Mouse (Mus musculus): Measurements from ENCODE around the gene Olfr796. TPM values are rescaled to one million over a fixed set of nuclear protein-coding genes. Genes with fewer than 3 reads are reported as not detected.
A peak's percentile ranks its signal among the peaks of the same experiment; 100 is the strongest.

The Olfr796 gene
- polyA plus RNA-seq (2016; fragmentation: Nextera tagmentation; extraction: Ambion mirVana): not detected in 2 replicates

- 94% methylated on average over 1 of the region's 1 CpGs for WGBS
- ATAC-seq (ENCODE audit: low FRiP score): no peak
- H3K27me3 ChIP-seq: no peaks in the 10 kb centered on the region
- no peak within 1 kb of the TSS for H3K27ac ChIP-seq
- no peaks in the 10 kb centered on the region for H3K9me3 ChIP-seq
- H3K4me3 ChIP-seq (replicated peaks): no peak within 1 kb of the TSS
- H3K36me3 ChIP-seq (replicated peaks): no peaks in the 10 kb centered on the region
- no peaks in the 10 kb centered on the region for H3K4me1 ChIP-seq
- no peak within 1 kb of the TSS for H3K4me2 ChIP-seq
- H3K9ac ChIP-seq: no peak within 1 kb of the TSS
These were observed at the start of gene Olfr796 for GRCm38 (mm10) chr10:129612470-129612869. Gene Olfr796, minus strand, starts transcription at chr10:129612570.

GRCm38 (mm10) chr10:129657394-129657793 is 45.0 kb upstream of the Olfr796 start, which contains the start of gene Olfr800:
Gene Olfr800, plus strand, starts transcription at chr10:129657694.
- H3K9ac ChIP-seq: no peak within 1 kb of the TSS
- H3K27ac ChIP-seq: no peak within 1 kb of the TSS
- no peak within 1 kb of the TSS for H3K4me3 ChIP-seq (replicated peaks)
- no peaks in the 10 kb centered on the region for H3K9me3 ChIP-seq
- H3K36me3 ChIP-seq (replicated peaks): no peaks in the 10 kb centered on the region
- ATAC-seq (ENCODE audit: low FRiP score): no peak
- no peaks in the 10 kb centered on the region for H3K27me3 ChIP-seq
- H3K4me2 ChIP-seq: no peak within 1 kb of the TSS
- no peaks in the 10 kb centered on the region for H3K4me1 ChIP-seq

DNA sequence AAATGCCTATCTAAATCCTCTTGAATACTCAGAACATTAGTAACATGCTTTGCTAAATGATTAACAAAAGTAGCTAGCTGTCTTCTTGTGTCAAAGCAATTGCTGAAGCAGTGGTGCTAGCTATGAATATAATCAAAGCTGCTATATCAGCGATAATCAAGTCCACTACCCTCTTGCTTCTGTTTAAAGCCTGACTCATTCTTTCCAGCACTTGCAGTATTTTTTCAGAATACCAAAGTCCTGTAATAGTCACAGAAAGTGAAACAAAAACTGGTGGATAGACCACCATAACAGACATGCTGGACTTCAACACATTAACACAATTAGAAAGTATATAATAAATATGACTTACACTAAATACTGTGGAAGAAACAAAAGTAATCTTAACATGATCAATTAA is 39.4 kb upstream of the Olfr796 start:
- no peaks in the 10 kb centered on the region for H3K36me3 ChIP-seq (replicated peaks)
- 86% methylated on average over 1 of the region's 1 CpGs for WGBS
- no peak overlapping the region for H3K9ac ChIP-seq
- no peak overlapping the region for H3K4me3 ChIP-seq (replicated peaks)
- H3K4me1 ChIP-seq: no peaks in the 10 kb centered on the region
- no peaks in the 10 kb centered on the region for H3K27me3 ChIP-seq
- no peaks in the 10 kb centered on the region for H3K9me3 ChIP-seq
- no peak overlapping the region for H3K4me2 ChIP-seq
- H3K27ac ChIP-seq: no peak overlapping the region
- no peak for ATAC-seq (ENCODE audit: low FRiP score)

- H3K4me1 ChIP-seq: no peaks in the 10 kb centered on the region
- H3K27me3 ChIP-seq: no peaks in the 10 kb centered on the region
- WGBS: 51% methylated on average over 1 of the region's 1 CpGs
- no peaks in the 10 kb centered on the region for H3K9me3 ChIP-seq
- no peak within 1 kb of the TSS for H3K4me2 ChIP-seq
- H3K9ac ChIP-seq: no peak within 1 kb of the TSS
- no peak for ATAC-seq (ENCODE audit: low FRiP score)
- H3K4me3 ChIP-seq (replicated peaks): no peak within 1 kb of the TSS
- no peak within 1 kb of the TSS for H3K27ac ChIP-seq
- no peaks in the 10 kb centered on the region for H3K36me3 ChIP-seq (replicated peaks)
These were observed 24.8 kb upstream of the Olfr796 start, which contains the start of gene Olfr799 for GRCm38 (mm10) chr10:129637184-129637583. Gene Olfr799, plus strand, starts transcription at chr10:129637484.

GRCm38 (mm10) chr10:129627834-129628233 is 15.5 kb upstream of the Olfr796 start, which contains the start of gene Olfr798:
Gene Olfr798, minus strand, starts transcription at chr10:129627934.
- H3K9me3 ChIP-seq: no peaks in the 10 kb centered on the region
- no peaks in the 10 kb centered on the region for H3K4me1 ChIP-seq
- no peaks in the 10 kb centered on the region for H3K27me3 ChIP-seq
- H3K4me3 ChIP-seq (replicated peaks): no peak within 1 kb of the TSS
- ATAC-seq (ENCODE audit: low FRiP score): no peak
- no peaks in the 10 kb centered on the region for H3K36me3 ChIP-seq (replicated peaks)
- H3K4me2 ChIP-seq: no peak within 1 kb of the TSS
- no peak within 1 kb of the TSS for H3K27ac ChIP-seq
- H3K9ac ChIP-seq: no peak within 1 kb of the TSS
- 81% methylated on average over 1 of the region's 1 CpGs for WGBS

GRCm38 (mm10) chr10:129623251-129623650 is 10.9 kb upstream of the Olfr796 start:
- Histone ChIP-seq H3K4me2 (no peak overlapping the region), H3K4me3 (replicated peaks) (no peak overlapping the region), H3K9ac (no peak overlapping the region), H3K36me3 (replicated peaks) (no peaks in the 10 kb centered on the region), H3K4me1 (no peaks in the 10 kb centered on the region), H3K27me3 (no peaks in the 10 kb centered on the region), H3K9me3 (no peaks in the 10 kb centered on the region), H3K27ac (no peak overlapping the region)
- ATAC-seq (ENCODE audit: low FRiP score): no peak

DNA sequence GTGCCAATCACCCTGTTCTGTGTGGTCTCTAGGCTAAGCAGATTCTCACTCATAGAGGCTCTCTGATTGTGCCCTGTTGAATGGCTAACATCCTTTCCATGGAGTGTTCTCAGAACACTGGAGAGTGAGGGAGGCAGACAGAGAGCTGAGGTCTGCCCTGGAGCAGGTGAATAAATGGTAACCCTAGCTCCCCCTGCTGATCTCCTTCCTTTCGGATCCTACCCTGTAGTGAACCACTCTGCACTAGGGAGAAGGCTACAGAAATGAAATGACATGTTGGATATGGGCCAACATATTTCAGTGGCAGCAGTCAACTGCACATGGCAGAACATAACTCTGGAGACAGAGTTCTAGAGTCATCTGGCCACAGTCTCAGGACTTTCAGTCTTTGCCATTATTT is 9.4 kb upstream of the Olfr796 start:
- Histone ChIP-seq H3K27ac (no peak overlapping the region), H3K36me3 (replicated peaks) (no peaks in the 10 kb centered on the region), H3K9me3 (no peaks in the 10 kb centered on the region), H3K4me3 (replicated peaks) (no peak overlapping the region), H3K27me3 (no peaks in the 10 kb centered on the region), H3K4me1 (no peaks in the 10 kb centered on the region), H3K4me2 (no peak overlapping the region), H3K9ac (no peak overlapping the region)
- ATAC-seq (ENCODE audit: low FRiP score): 0 out of 2 replicates have a peak, but pooled peaks have one; percentile 20
- WGBS: 16% methylated on average over 1 of the region's 1 CpGs

DNA sequence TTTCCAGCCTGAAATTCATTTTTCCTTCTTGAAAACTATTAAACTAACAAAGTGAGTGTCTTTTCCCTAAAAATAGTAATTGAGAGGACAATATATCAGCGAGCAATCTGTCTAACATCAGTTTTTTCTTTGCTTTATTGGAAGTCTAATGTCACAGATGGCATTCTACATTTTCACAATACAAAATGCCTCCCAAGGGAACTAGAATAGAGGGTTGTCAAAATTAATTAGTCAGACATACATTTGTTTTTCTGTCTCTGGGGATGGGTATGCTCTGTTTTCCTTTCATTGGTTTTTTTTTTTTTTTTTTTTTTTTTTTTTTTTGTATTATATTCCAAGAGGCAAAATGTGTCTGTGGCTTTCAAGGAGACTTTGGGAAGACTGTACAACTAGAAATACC is 35.3 kb downstream of the Olfr796 start:
- H3K4me1 ChIP-seq: no peaks in the 10 kb centered on the region
- WGBS: 69% methylated on average over 1 of the region's 1 CpGs
- no peak overlapping the region for H3K27ac ChIP-seq
- no peaks in the 10 kb centered on the region for H3K9me3 ChIP-seq
- no peak overlapping the region for H3K4me2 ChIP-seq
- no peaks in the 10 kb centered on the region for H3K27me3 ChIP-seq
- no peak overlapping the region for H3K9ac ChIP-seq
- no peak overlapping the region for H3K4me3 ChIP-seq (replicated peaks)
- no peaks in the 10 kb centered on the region for H3K36me3 ChIP-seq (replicated peaks)
- ATAC-seq (ENCODE audit: low FRiP score): no peak

GRCm38 (mm10) chr10:129567355-129567754 is 45.0 kb downstream of the Olfr796 start, which contains the start of gene Olfr794:
Gene Olfr794, plus strand, starts transcription at chr10:129567655.
- Histone ChIP-seq H3K27ac (no peak within 1 kb of the TSS), H3K9ac (no peak within 1 kb of the TSS), H3K9me3 (no peaks in the 10 kb centered on the region), H3K4me1 (no peaks in the 10 kb centered on the region), H3K4me3 (replicated peaks) (no peak within 1 kb of the TSS), H3K36me3 (replicated peaks) (no peaks in the 10 kb centered on the region), H3K4me2 (no peak within 1 kb of the TSS), H3K27me3 (no peaks in the 10 kb centered on the region)
- no peak for ATAC-seq (ENCODE audit: low FRiP score)
- 87% methylated on average over 2 of the region's 2 CpGs for WGBS

Small RNA genes within 50 kb of the gene (microRNA-seq; reads per million reads assigned to microRNA genes)
- gene Gm23252: not detected

Other genes with a start within 250 kb of the Olfr796 start
- gene Olfr784, start 228.5 kb downstream of the Olfr796 start, polyA plus RNA-seq (2016; fragmentation: Nextera tagmentation; extraction: Ambion mirVana): 0.12 and 0.17 TPM in 2 replicates
- not detected in 2 replicates for gene Olfr785, start 207.1 kb downstream of the Olfr796 start, polyA plus RNA-seq (2016; fragmentation: Nextera tagmentation; extraction: Ambion mirVana)
- gene Olfr786, start 185.3 kb downstream of the Olfr796 start, polyA plus RNA-seq (2016; fragmentation: Nextera tagmentation; extraction: Ambion mirVana): not detected in 2 replicates
- gene Olfr787, start 150.7 kb downstream of the Olfr796 start, polyA plus RNA-seq (2016; fragmentation: Nextera tagmentation; extraction: Ambion mirVana): not detected in 2 replicates
- gene Olfr788, start 141.6 kb downstream of the Olfr796 start, polyA plus RNA-seq (2016; fragmentation: Nextera tagmentation; extraction: Ambion mirVana): not detected in 2 replicates
- gene Olfr789, start 127.8 kb downstream of the Olfr796 start, polyA plus RNA-seq (2016; fragmentation: Nextera tagmentation; extraction: Ambion mirVana): not detected in 2 replicates
- not detected in 2 replicates for gene Olfr790, start 114.1 kb downstream of the Olfr796 start, polyA plus RNA-seq (2016; fragmentation: Nextera tagmentation; extraction: Ambion mirVana)
- gene Olfr791, start 90.8 kb downstream of the Olfr796 start, polyA plus RNA-seq (2016; fragmentation: Nextera tagmentation; extraction: Ambion mirVana): not detected in 2 replicates
- gene Olfr792, start 73.4 kb downstream of the Olfr796 start, polyA plus RNA-seq (2016; fragmentation: Nextera tagmentation; extraction: Ambion mirVana): not detected in 2 replicates
- not detected in 2 replicates for gene Olfr794, start 44.9 kb downstream of the Olfr796 start, polyA plus RNA-seq (2016; fragmentation: Nextera tagmentation; extraction: Ambion mirVana)
- gene Olfr798, start 15.4 kb upstream of the Olfr796 start, polyA plus RNA-seq (2016; fragmentation: Nextera tagmentation; extraction: Ambion mirVana): not detected in 2 replicates
- gene Olfr799, start 24.9 kb upstream of the Olfr796 start, polyA plus RNA-seq (2016; fragmentation: Nextera tagmentation; extraction: Ambion mirVana): not detected in 2 replicates
- not detected in 2 replicates for gene Olfr800, start 45.1 kb upstream of the Olfr796 start, polyA plus RNA-seq (2016; fragmentation: Nextera tagmentation; extraction: Ambion mirVana)
- gene Olfr801, start 61.3 kb upstream of the Olfr796 start, polyA plus RNA-seq (2016; fragmentation: Nextera tagmentation; extraction: Ambion mirVana): not detected in 2 replicates
- gene Olfr802, start 75.6 kb upstream of the Olfr796 start, polyA plus RNA-seq (2016; fragmentation: Nextera tagmentation; extraction: Ambion mirVana): 0.04 TPM in 1 of 2 replicates, not detected in the other
- not detected in 2 replicates for gene Olfr803, start 81.7 kb upstream of the Olfr796 start, polyA plus RNA-seq (2016; fragmentation: Nextera tagmentation; extraction: Ambion mirVana)
- not detected in 2 replicates for gene Olfr804, start 90.6 kb upstream of the Olfr796 start, polyA plus RNA-seq (2016; fragmentation: Nextera tagmentation; extraction: Ambion mirVana)
- gene Olfr805, start 116.8 kb upstream of the Olfr796 start, polyA plus RNA-seq (2016; fragmentation: Nextera tagmentation; extraction: Ambion mirVana): not detected in 2 replicates
- gene Olfr806, start 129.4 kb upstream of the Olfr796 start, polyA plus RNA-seq (2016; fragmentation: Nextera tagmentation; extraction: Ambion mirVana): not detected in 2 replicates
- not detected in 2 replicates for gene Olfr807, start 145.2 kb upstream of the Olfr796 start, polyA plus RNA-seq (2016; fragmentation: Nextera tagmentation; extraction: Ambion mirVana)
- gene Olfr808, start 152.9 kb upstream of the Olfr796 start, polyA plus RNA-seq (2016; fragmentation: Nextera tagmentation; extraction: Ambion mirVana): 0.06 TPM in 1 of 2 replicates, not detected in the other
- not detected in 2 replicates for gene Olfr809, start 162.1 kb upstream of the Olfr796 start, polyA plus RNA-seq (2016; fragmentation: Nextera tagmentation; extraction: Ambion mirVana)
- gene Olfr810, start 182.3 kb upstream of the Olfr796 start, polyA plus RNA-seq (2016; fragmentation: Nextera tagmentation; extraction: Ambion mirVana): not detected in 2 replicates
- not detected in 2 replicates for gene Olfr811, start 191.8 kb upstream of the Olfr796 start, polyA plus RNA-seq (2016; fragmentation: Nextera tagmentation; extraction: Ambion mirVana)
- not detected in 2 replicates for gene Olfr812, start 233.5 kb upstream of the Olfr796 start, polyA plus RNA-seq (2016; fragmentation: Nextera tagmentation; extraction: Ambion mirVana)
- gene Olfr813, start 242.8 kb upstream of the Olfr796 start, polyA plus RNA-seq (2016; fragmentation: Nextera tagmentation; extraction: Ambion mirVana): not detected in 2 replicates